Mouse (Mus musculus): ENCODE results near the gene Ormdl2. TPM values are rescaled to one million over a fixed set of nuclear protein-coding genes. Genes with fewer than 3 reads are reported as not detected.

The Ormdl2 gene
- total RNA-seq, 2 experiments from 2014 or later: 41.8 to 43.8 TPM

DNA sequence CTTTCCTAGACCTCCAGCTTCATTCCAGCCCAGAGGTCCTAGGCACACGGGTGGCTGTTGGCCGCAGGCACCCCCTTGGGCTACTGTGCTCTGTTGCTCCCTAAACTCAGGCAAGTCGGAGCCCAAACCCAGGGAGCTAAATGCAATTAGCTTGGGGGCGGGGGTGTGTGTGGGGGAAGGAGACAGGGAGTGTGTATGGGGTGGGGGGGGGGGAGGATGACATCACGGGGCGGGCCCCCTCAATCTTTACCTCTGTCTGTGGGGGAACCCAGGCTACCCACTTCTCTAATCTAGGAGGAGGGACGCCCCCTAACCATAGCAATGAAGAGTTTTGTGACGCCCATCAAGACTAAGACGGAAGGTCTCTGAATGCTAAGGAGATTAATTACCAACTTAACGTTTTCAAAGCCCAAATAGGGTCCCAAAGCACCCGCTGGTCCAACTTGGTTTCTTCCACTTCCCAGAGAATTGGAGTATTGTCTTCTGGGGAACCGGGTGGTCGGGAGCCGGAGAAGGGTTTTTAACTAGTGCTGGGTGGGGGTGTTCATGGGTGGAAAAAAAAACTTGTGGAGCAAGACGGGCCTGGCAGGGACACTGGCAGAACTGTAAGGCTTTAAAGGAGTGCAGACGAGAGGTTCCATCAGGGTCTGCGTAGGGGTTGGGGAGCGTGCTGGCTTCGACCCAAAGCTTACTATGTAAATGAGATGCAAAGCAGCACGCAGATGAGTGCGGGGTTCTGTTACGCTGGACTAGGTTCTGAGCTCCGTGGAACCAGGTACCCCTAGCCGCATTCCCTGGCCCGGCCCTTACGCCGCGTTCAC lies 17.0 kb downstream of the Ormdl2 start, which contains the start of gene Tmem198b:
Gene Tmem198b (minus strand): TSS at position 100 of the 821 bp plus-strand sequence.
- peak; percentile 69 to 73 for DNase-seq

DNA sequence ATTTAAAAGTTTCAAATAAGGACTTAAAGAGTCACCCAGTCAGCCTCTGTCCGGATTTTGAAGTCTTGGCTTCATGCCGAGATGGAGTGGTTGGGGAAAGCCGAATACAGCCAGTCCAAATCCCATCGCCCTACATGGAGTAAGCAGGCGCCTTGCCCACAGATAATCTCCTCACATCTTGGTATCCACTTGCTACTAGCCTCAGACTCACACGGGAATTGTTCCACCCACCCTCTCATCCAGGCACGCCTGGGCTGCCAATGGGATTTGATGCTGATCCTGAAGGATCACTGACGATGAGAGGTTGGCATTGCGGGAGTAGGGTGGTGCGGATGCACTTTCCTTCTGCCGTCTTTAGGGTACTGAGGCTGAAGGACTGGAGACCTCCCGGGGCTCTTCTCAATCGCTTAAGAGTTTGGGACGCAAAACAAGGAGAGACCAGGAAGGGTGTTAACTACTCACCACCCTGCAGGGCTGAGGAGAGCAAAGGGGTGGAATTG lies 17.6 kb downstream of the Ormdl2 start, which contains the start of gene Dnajc14:
Gene Dnajc14 (plus strand): TSS at position 292 of the 500 bp plus-strand sequence.
- peak; percentile 54 to 63 for DNase-seq

DNA sequence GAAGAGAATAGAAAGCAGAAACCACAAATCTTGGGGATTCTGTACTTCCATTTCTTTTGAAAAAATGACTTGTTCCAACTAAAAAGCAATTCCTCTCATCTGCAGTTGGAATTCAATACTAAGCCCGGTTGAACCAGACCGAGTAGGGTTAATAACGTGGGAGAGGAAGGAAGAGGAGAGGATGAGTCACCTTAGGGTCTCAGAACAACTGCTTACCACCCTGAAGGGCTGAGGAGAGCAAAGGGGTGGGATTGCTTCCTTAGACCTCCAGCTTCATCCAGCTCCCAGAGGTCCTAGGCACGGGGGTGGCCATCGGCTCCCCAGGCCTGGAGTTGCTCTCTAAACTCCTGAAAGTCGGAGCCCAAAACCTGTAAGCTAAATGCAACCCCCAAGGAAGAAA lies 18.1 kb downstream of the Ormdl2 start:
- no peak for DNase-seq

DNA sequence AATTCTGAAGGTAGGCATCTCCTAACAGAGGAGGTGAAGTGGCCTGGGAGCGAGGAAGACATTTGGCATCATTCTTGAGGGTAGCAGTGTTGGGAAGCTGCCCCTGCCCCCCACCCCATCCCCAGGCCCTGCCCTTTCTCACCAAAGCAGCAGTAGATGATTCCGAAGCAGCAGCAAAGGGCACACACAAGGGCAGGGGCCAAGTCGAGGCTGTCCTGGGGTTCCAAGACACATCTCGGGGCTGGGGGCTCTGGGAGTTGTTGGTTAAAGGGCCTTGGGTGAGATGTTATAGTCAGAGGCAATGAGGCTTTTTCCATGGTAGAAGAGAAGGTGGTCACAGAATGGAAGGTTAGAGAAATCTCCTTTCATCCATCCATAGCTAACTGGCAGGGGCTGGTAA lies 18.5 kb downstream of the Ormdl2 start:
- no peak for DNase-seq

DNA sequence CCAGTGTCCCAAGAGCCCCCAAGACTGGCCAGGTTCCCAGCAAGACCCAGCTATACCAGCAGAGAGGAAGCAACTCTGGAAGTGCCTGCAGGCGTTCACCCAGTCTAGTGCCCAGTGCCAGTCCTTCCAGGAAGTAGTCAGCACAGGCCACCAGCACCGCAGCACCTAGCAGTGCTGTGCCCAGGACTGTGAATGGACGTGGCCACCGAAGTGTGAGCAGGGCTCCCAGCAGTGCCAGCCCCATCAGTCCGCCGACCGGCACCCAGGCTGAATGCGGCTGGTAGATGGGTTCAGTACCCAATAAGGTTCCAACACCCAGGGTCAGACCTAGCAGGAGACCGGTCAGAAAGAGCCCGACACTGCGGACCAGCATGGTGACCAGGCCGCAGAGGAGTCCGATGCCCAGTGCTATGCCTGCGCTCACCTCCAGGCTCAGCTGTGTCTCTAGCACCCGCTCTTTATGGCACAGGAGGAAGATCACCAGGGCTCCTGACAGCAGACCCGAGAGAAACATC lies 19.4 kb downstream of the Ormdl2 start:
- no peak for DNase-seq

DNA sequence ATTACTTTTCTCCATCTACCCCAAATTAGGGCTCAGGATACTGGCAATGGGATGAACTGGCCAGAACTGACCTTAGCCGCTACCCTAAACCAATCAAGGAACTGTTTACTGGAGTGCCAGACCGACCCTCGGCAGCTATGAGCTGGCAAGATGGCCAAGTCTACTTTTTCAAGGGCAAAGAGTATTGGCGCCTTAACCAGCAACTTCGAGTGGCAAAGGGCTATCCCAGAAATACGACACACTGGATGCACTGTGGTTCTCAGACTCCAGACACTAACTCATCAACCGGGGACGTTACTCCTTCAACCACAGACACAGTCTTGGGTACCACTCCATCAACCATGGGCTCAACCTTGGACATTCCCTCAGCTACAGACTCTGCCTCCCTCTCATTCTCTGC lies 22.8 kb downstream of the Ormdl2 start:
- no peak for DNase-seq

DNA sequence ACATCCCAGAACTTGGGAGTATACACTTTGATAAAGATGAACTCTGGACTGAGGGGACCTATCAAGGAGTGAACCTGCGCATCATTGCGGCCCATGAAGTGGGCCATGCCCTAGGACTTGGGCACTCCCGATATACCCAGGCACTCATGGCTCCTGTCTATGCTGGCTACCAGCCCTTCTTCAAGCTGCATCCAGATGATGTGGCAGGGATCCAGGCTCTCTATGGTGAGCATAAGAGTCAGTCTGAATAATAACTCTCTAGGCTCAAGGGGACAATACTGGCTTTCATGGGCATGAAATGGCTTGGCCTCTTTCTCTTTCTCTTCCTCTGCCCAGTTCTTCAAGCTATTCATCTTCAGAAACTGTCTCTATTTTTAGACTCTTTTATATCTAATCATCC lies 25.9 kb downstream of the Ormdl2 start:
- no peak for DNase-seq

DNA sequence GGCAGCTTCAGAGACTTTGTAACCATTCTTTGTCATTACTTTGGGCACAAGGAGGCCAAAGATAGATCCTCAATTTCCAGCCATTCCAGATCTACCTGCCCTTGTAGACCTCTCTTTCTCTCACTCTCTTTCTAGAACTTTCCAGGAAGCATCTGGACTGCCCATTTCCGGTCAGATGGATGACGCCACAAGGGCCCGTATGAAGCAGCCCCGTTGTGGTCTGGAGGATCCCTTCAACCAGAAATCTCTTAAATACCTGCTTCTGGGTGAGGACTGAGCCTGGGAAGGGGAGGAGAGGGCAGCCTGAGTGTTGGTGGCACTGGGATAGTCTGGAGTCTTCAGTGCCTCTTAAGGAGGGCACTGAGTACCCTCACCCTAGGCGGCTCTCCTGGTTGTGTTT lies 27.1 kb downstream of the Ormdl2 start:
- DNase-seq: no peak

DNA sequence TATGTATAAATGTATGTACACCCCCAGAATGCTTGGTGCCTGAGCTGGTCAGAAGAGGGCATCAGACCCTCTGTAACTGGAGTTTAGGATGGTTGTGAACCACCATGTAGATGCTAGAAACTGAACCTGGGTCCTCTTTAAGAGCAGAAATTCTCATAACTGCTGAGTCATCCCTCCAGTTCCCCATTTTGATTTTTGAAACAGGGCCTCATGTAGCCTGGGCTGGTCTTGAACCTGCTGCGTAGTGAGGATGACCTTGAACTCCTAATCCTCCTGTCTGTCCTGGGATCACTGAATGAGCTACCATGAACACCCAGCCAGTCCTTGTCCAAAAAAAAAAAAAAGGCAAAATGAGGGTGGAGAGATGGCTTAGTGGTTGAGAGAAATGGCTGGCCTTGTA lies 28.2 kb downstream of the Ormdl2 start:
- no peak for DNase-seq

DNA sequence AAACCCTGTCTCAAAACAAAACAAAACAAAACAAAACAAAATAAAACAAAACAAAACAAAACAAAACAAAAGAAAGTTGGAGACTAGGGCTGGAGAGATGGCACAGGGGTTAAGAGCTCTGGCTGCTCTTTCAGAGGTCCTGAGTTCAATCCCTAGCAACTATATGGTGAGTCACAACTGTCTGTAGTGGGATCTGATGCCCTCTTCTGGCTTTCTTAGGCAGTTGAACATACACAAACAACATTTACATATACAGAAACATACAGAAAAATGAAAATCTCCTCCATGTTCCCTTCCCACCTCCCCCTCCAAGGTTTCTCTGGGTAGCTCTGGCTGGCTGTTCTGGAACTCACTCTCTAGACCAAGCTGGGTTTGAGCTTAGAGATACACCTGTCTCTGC lies 29.4 kb downstream of the Ormdl2 start:
- DNase-seq: no peak

DNA sequence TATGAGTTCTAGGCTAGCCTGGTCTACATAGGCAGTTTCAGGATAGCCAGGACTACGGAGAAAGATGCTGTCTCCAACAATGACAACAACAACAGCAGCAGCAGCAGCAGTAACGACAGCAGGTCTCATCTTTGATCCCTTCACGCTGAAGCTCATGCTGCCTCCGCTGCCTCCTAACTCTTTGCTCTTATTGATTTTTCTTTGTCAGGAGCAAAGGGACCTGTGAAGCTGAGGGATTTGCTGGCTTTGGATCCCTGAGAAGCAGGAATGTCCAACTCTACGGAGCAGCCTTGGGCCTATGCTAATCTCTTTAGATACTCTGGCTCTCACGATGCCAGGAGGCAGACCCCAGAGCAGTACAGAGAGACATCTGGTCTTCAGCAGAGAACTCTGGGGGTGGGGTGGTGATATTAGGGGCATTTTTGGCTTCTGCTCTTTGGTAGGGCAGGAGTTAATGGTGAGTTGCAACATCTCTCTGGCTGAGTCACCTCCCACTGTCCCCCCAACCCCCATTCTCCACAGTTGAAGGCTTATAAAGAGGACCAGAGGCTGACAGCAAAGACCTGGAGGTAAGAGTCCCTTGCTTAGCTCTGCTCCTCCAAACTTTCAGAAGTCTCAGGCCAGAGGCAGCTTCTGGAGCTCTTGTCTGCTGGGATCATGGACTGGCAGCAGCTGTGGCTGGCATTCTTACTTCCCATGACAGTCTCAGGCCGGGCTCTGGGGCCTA lies 30.9 kb downstream of the Ormdl2 start, which contains the start of gene Mmp19:
Gene Mmp19 (plus strand): TSS at position 513 of the 727 bp plus-strand sequence.
- DNase-seq: peak; percentile 64 to 73

DNA sequence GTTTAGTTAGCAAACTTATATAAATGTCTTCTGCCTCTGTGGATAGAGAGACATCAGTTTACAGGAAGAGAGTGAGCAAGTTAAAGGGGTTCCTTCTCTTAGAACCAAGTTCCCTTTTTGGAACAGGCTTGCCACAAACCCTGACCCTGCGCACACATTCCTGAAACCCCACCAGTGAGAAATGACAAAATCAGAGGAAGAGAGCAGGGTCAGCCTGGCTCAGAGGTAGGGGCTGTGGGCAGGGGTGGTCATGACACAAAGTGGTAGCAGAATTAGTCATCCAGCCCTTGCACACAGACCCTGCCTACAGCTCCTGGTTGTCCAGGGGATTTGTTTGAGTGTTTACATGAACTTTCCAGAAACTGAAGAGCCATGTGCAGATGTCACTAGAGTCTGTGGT lies 41.2 kb downstream of the Ormdl2 start:
- no peak for DNase-seq

DNA sequence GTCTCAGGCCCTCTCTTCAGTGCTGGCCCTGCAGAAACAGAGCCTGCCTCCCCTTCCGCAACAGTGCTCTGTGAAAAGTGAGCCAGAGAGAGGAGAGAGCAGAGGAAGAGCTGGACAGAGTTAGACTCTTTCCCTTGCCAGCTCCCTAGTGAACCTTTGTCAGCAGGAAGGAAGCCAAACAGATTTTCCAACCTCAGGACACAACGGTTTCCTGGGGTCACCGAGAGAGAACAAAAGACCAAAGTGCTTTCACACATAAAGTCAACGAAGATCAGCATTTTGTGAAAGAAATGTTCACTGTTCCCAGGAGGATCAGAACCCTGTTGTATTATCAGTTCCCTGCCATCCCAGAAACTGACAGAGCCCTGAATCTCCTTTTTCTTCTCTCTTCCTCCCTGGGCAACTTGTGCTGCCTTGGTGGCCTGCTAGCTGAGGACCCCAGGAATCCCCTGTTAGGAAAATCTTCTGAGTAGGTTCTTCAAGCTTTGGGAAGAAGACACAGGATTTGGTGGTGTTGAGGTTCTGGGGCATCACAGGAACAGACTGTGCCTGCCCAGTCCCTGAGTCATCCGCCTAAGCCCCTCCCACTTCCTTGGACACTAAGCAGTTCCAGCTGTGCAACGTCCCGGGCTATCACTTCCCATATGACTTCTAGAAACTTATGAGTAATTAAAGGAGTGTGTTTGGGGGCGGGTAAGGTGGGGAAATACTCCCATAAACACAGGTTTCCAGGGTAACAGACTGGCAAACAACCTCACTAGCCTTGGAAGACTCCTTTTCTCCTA lies 42.2 kb downstream of the Ormdl2 start:
- DNase-seq: peak; percentile 81 to 90

DNA sequence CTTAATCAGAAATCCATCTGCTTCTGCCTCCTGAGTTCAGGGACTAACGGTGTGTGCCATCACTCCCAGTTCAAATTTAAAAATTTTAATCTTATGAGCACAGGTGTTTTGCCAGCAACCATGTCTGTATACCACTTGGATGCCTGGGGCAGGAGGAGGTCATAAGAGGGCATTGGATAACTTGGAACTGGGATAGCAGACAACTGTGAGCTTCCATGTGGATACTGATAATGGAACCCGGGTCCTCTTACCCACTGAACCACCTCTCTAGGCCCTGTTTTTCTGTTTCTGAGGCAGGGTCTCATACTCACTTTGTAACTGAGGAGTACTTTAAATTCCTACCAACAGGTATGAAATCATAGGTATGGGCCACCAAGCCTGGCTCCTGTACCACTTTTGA lies 43.0 kb downstream of the Ormdl2 start:
- no peak for DNase-seq

DNA sequence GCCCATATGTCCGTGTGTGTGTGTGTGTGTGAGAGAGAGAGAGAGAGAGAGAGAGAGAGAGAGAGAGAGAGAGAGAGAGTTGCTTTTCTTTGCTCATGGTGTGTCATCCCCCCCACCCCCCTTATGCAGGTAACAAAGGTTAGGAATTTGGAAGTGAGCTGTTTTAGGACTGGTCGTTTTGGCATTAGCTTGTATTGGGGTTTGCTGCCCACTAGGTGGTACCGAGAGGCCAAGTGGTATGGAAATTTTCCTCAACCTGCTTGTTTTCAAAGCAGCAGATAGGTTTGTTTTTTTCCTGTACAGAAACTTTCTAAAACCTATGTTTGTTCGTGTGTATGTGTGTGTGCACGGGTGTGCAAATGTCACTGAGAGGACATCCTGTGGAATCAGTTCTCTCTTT lies 47.8 kb downstream of the Ormdl2 start:
- no peak for DNase-seq

DNA sequence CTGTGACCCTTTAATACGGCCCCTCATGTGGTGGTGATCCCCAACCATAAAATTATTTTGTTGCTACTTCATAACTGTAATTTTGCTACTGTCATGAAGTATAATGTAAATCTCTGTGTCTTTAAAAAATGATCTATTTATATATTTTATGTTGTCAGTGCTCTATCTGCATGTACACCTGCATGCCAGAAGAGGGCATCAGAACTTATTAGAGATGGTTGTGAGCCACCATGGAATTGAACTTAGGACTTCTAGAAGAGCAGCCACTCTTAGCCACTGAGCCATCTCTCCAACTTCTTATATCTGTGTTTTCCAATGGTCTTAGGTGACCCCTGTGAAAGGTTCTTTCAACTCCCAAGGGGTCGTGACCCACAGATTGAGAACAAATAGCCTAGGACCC lies 48.5 kb downstream of the Ormdl2 start:
- no peak for DNase-seq

Other genes with a start within 250 kb of the Ormdl2 start
- gene Erbb3, start 232.0 kb downstream of the Ormdl2 start, total RNA-seq (2021): 1 to 10 TPM; 2.2 to 2.3 TPM
- 100 to 1,000 TPM; 697 to 707 TPM for gene Rps26, start 194.9 kb downstream of the Ormdl2 start, total RNA-seq (2021)
- gene Ikzf4, start 175.7 kb downstream of the Ormdl2 start, total RNA-seq (2021): 1 to 10 TPM; 1.5 to 2.2 TPM
- gene Suox, start 147.6 kb downstream of the Ormdl2 start, total RNA-seq (2021): 10 to 100 TPM; 24.1 to 24.3 TPM
- 100 to 1,000 TPM; 111 to 125 TPM for gene Rab5b, start 125.4 kb downstream of the Ormdl2 start, total RNA-seq (2021)
- 1 to 10 TPM in 1 of 2 experiments, under 1 TPM in 1; 0.82 to 1.4 TPM for gene Pmel, start 117.5 kb downstream of the Ormdl2 start, total RNA-seq (2021)
- 10 to 100 TPM; 17.4 to 19.7 TPM for gene Cdk2, start 116.6 kb downstream of the Ormdl2 start, total RNA-seq (2021)
- gene Dgka, start 76.8 kb downstream of the Ormdl2 start, total RNA-seq (2021): 10 to 100 TPM; 16.2 to 20.2 TPM
- 10 to 100 TPM; 20.8 to 21.9 TPM for gene Pym1, start 73.8 kb downstream of the Ormdl2 start, total RNA-seq (2021)
- gene Mmp19, start 30.7 kb downstream of the Ormdl2 start, total RNA-seq (2021): 10 to 100 TPM; 39.7 to 57.0 TPM
- gene Dnajc14, start 17.6 kb downstream of the Ormdl2 start, total RNA-seq (2021): 10 to 100 TPM; 60.1 to 77.1 TPM
- 1 to 10 TPM; 7.6 to 8.9 TPM for gene Tmem198b, start 17.3 kb downstream of the Ormdl2 start, total RNA-seq (2021)
- gene Sarnp, start 4.3 kb downstream of the Ormdl2 start, total RNA-seq (2021): 10 to 100 TPM; 50.4 to 60.8 TPM
- 1 to 10 TPM; 1.7 to 2.3 TPM for gene Gdf11, start 70.1 kb upstream of the Ormdl2 start, total RNA-seq (2021)
- gene Cd63, start 79.3 kb upstream of the Ormdl2 start, total RNA-seq (2021): 100 to 1,000 TPM; 285 to 398 TPM
- gene Rdh5, start 101.2 kb upstream of the Ormdl2 start, total RNA-seq (2021): 10 to 100 TPM; 12.0 to 14.0 TPM
- 100 to 1,000 TPM; 187 to 198 TPM for gene Bloc1s1, start 102.4 kb upstream of the Ormdl2 start, total RNA-seq (2021)
- 10 to 100 TPM; 10.4 to 16.0 TPM for gene Itga7, start 112.2 kb upstream of the Ormdl2 start, total RNA-seq (2021)
- under 1 TPM; 0.30 to 0.76 TPM for gene Mettl7b, start 139.3 kb upstream of the Ormdl2 start, total RNA-seq (2021)
- not detected for gene Olfr9, start 167.8 kb upstream of the Ormdl2 start, total RNA-seq (2021)
- gene Olfr763, start 189.1 kb upstream of the Ormdl2 start, total RNA-seq (2021): not detected
- not detected for gene Olfr764-ps1, start 218.3 kb upstream of the Ormdl2 start, total RNA-seq (2021)
- not detected for gene Olfr765, start 228.4 kb upstream of the Ormdl2 start, total RNA-seq (2021)
- gene Olfr766-ps1, start 247.3 kb upstream of the Ormdl2 start, total RNA-seq (2021): not detected